In genomic region chr13:34995925-34996324, GRCm38 (mm10) we compare ENCODE assay signal across 16 mouse cellular contexts. TPM values are rescaled to one million over a fixed set of nuclear protein-coding genes. Genes with fewer than 3 reads are reported as not detected.
DNase-seq lines count a peak whose midpoint lies in the region; ATAC-seq and TF ChIP-seq lines count a peak whose summit lies in the region.
"Had no signal": no experiment of that assay in that cellular context is flagged by ENCODE, and none has a peak within 500 bp of the region (broad histone marks: within the 10 kb centered on the region; RNA-seq: fewer than 3 reads in every experiment).

No protein-coding gene starts in this region.

- H3K4me2 ChIP-seq in liver, postnatal 0 days (ENCODE audit: low read depth, low read length), result no peak overlapping the region
- H3K4me2 ChIP-seq in liver, embryonic 12.5 days, result no peak overlapping the region
- H3K4me2 ChIP-seq: hindbrain, embryonic 14.5 days; liver, embryonic 11.5 days had no signal

- H3K9me3 ChIP-seq in liver, postnatal 0 days (ENCODE audit: low read length), result no peaks in the 10 kb centered on the region
- peaks cover 3% of the 10 kb centered on the region; the same call in 1 of the 2 replicates for H3K9me3 ChIP-seq in liver, embryonic 12.5 days (replicated peaks)

- ATAC-seq in liver, postnatal 0 days, result no peak
- no peak for ATAC-seq in liver, embryonic 12.5 days
- ATAC-seq in granulocyte monocyte progenitor cell, adult 5-6 weeks (replicated peaks; ENCODE audit: poor library complexity, severe bottlenecking), result no peak

- no peaks in the 10 kb centered on the region for H3K36me3 ChIP-seq in liver, postnatal 0 days (replicated peaks; ENCODE audit: insufficient read depth, low read length)
- H3K36me3 ChIP-seq in liver, embryonic 12.5 days, result no peaks in the 10 kb centered on the region

- H3K4me1 ChIP-seq in liver, postnatal 0 days (ENCODE audit: insufficient read depth), result peaks cover 17% of the 10 kb centered on the region
- peaks cover 31% of the 10 kb centered on the region for H3K4me1 ChIP-seq in liver, embryonic 12.5 days

- DNase-seq in gastrocnemius, postnatal 10 days, result peak; percentile 12
- DNase-seq in gastrocnemius, adult 8-10 months (ENCODE audit: low spot score in 2 of 2), result no peak
- DNase-seq in liver, postnatal 0 days, result peak; percentile 20
- peak; percentile 12 for DNase-seq in brain, embryonic 14.5 days (ENCODE audit: low read depth)
- peak; percentile 51 for DNase-seq in lung, postnatal 10 days
- DNase-seq in thymus, postnatal 4 days, result no peak
- DNase-seq: cerebellum, adult 11-12 months; embryo, embryonic 11 days had no signal

- H3K27ac ChIP-seq in liver, postnatal 0 days (ENCODE audit: low read depth), result no peak overlapping the region
- no peak overlapping the region for H3K27ac ChIP-seq in liver, embryonic 12.5 days
- H3K27ac ChIP-seq: hindbrain, embryonic 14.5 days; stomach, postnatal 0 days had no signal

- TF ChIP-seq EP300 in liver, postnatal 0 days (IDR thresholded peaks at IDR 0.05; ENCODE audit: low read depth), result no peak

- no peak for TF ChIP-seq POLR2A in brain, embryonic 14.5 days (IDR thresholded peaks at IDR 0.05; ENCODE audit: borderline replicate concordance, extremely low read depth, insufficient read depth, insufficient read length, poor library complexity, severe bottlenecking)

- no peak overlapping the region for H3K4me3 ChIP-seq in liver, postnatal 0 days (ENCODE audit: low read depth, low read length)
- no peak overlapping the region for H3K4me3 ChIP-seq in liver, embryonic 12.5 days
- H3K4me3 ChIP-seq: layer of hippocampus, adult 2 months; megakaryocyte, embryonic 14.5 days; myocyte had no signal

- no peak overlapping the region for H3K9ac ChIP-seq in liver, postnatal 0 days (replicated peaks)
- no peak overlapping the region for H3K9ac ChIP-seq in liver, embryonic 12.5 days
- H3K9ac ChIP-seq: hindbrain, embryonic 14.5 days had no signal

- 62% methylated on average over 2 of the region's 2 CpGs for WGBS in liver, postnatal 0 days (ENCODE audit: insufficient replicate concordance)
- 73% methylated on average over 2 of the region's 2 CpGs for WGBS in liver, embryonic 12.5 days (ENCODE audit: insufficient replicate concordance)

- no peaks in the 10 kb centered on the region for H3K27me3 ChIP-seq in liver, postnatal 0 days (ENCODE audit: insufficient read depth, low read length)
- H3K27me3 ChIP-seq in liver, embryonic 12.5 days (replicated peaks), result no peaks in the 10 kb centered on the region
- H3K27me3 ChIP-seq: megakaryocyte, embryonic 14.5 days had no signal

- no peak for TF ChIP-seq CTCF in liver, postnatal 0 days (IDR thresholded peaks at IDR 0.05; ENCODE audit: low read depth)
- no peak for TF ChIP-seq CTCF in brain, embryonic 14.5 days (IDR thresholded peaks at IDR 0.05; ENCODE audit: borderline replicate concordance, extremely low read depth, insufficient read depth, insufficient read length)

RNA-seq across cellular contexts. Expression of gene Eci2, which starts 31.0 kb away (rescaled TPM):
- total RNA-seq in gastrocnemius, postnatal 10 days (2021), result 100 to 1,000 TPM; 126 to 128 TPM
- 10 to 100 TPM; 75.3 to 88.2 (median 81.1) TPM for total RNA-seq in gastrocnemius, adult 8-10 months (2022)
- 131 and 132 TPM in 2 replicates for polyA plus RNA-seq in liver, postnatal 0 days (2015; fragmentation: Nextera tagmentation; extraction: Ambion mirVana)
- polyA plus RNA-seq in liver, embryonic 12.5 days (2016; fragmentation: Nextera tagmentation; extraction: Ambion mirVana), result 54.9 and 55.3 TPM in 2 replicates
- polyA plus RNA-seq in brain, embryonic 14.5 days (2012; rRNA removed), result 84.8 and 85.1 TPM in 2 replicates
- total RNA-seq in granulocyte monocyte progenitor cell, adult 5-6 weeks (2014; fragmentation: Nextera tagmentation), result 69.6 and 82.3 TPM in 2 replicates
- total RNA-seq in granulocyte monocyte progenitor cell, adult 5-6 weeks (2017), result 52.6 and 74.6 TPM in 2 replicates

RNA-seq across cellular contexts. Expression of gene Eci3, which starts 32.3 kb away (rescaled TPM):
- total RNA-seq in gastrocnemius, postnatal 10 days (2021), result 1 to 10 TPM in 1 of 2 experiments, under 1 TPM in 1; 0.89 to 1.4 TPM
- total RNA-seq in gastrocnemius, adult 8-10 months (2022), result under 1 TPM; 0.32 to 0.65 (median 0.46) TPM
- 0.08 TPM in 1 of 2 replicates, not detected in the other for polyA plus RNA-seq in liver, postnatal 0 days (2015; fragmentation: Nextera tagmentation; extraction: Ambion mirVana)
- 0.17 TPM in 1 of 2 replicates, not detected in the other for polyA plus RNA-seq in liver, embryonic 12.5 days (2016; fragmentation: Nextera tagmentation; extraction: Ambion mirVana)
- polyA plus RNA-seq in brain, embryonic 14.5 days (2012; rRNA removed), result 0.11 and 0.16 TPM in 2 replicates
- not detected in 2 replicates for total RNA-seq in granulocyte monocyte progenitor cell, adult 5-6 weeks (2014; fragmentation: Nextera tagmentation)
- total RNA-seq in granulocyte monocyte progenitor cell, adult 5-6 weeks (2017), result not detected in 2 replicates
- polyA plus RNA-seq: myocyte had no signal

Comparison
In these comparisons a context has a peak if more than half of its experiments do, and no peak if none do; other contexts are left out.
1. DNase-seq: peak in gastrocnemius, postnatal 10 days (single experiment), liver, postnatal 0 days (single experiment), brain, embryonic 14.5 days (single experiment) and lung, postnatal 10 days (single experiment); none in gastrocnemius, adult 8-10 months (0 of 2) and thymus, postnatal 4 days (single experiment).